Mouse (Mus musculus) MEL (cell line): ENCODE results near the gene Gpx5. TPM values are rescaled to one million over a fixed set of nuclear protein-coding genes. Genes with fewer than 3 reads are reported as not detected.

Source experiments
- DNase-seq: peaks from one replicate; pipeline ENCODE4 v3.0.0; 2011; ENCODE audit warnings: low read depth, low spot score
- H3K27ac ChIP-seq: 2 replicates; pipeline ENCODE4 v1.5.1; 2012; ENCODE audit warnings: low read depth, mild to moderate bottlenecking, control low read depth, low read length, moderate library complexity; ENCODE audit not compliant: control insufficient read depth
- H3K27me3 ChIP-seq, 2 experiments: fragments of 150-350 bp in 1 of 2; sonication (generic) in 1 of 2; 2 replicates each; pipeline ENCODE4 v1.6.1; 2012; ENCODE audit warnings: low read length in 2 of 2, mild to moderate bottlenecking in 2 of 2, improper control_type of control experiment in 1 of 2, moderate library complexity in 1 of 2; ENCODE audit not compliant: insufficient read depth in 2 of 2, control insufficient read depth in 1 of 2
- H3K36me3 ChIP-seq, 2 experiments: 2 replicates each; pipeline ENCODE4 v1.6.1; 2012 to 2014; ENCODE audit warnings: low read length in 2 of 2, improper control_type of control experiment in 1 of 2, inconsistent platforms in 1 of 2, mild to moderate bottlenecking in 1 of 2; ENCODE audit not compliant: insufficient read depth in 2 of 2, control insufficient read depth in 1 of 2
- H3K4me1 ChIP-seq, 2 experiments: fragments of 150-350 bp in 1 of 2; sonication (generic) in 1 of 2; 2 replicates each; pipeline ENCODE4 v1.6.1; 2012; ENCODE audit warnings: low read length in 2 of 2, improper control_type of control experiment in 1 of 2, mild to moderate bottlenecking in 1 of 2; ENCODE audit not compliant: insufficient read depth in 2 of 2, control insufficient read depth in 1 of 2
- H3K4me3 ChIP-seq, 2 experiments: fragments of 150-350 bp in 1 of 2; sonication (generic) in 1 of 2; 2 replicates each; pipeline ENCODE4 v1.5.1; 2012; ENCODE audit warnings: low read depth in 2 of 2, low read length in 2 of 2, mild to moderate bottlenecking in 2 of 2, moderate library complexity in 2 of 2, control low read depth in 1 of 2, improper control_type of control experiment in 1 of 2; ENCODE audit not compliant: control insufficient read depth in 1 of 2, insufficient read depth in 1 of 2
- H3K79me2 ChIP-seq: 2 replicates; pipeline ENCODE4 v1.6.1; 2012; ENCODE audit warnings: mild to moderate bottlenecking, low read length, moderate library complexity; ENCODE audit not compliant: control insufficient read depth, poor library complexity, insufficient read depth
- H3K9ac ChIP-seq: 2 replicates; pipeline ENCODE4 v1.6.1; 2012; ENCODE audit warnings: low read depth, mild to moderate bottlenecking, control low read depth, low read length, moderate library complexity; ENCODE audit not compliant: control insufficient read depth, poor library complexity, severe bottlenecking
- H3K9me3 ChIP-seq: fragments of 150-350 bp; sonication (generic); replicated peaks from 2 replicates; pipeline ENCODE4 v1.6.1; 2012; ENCODE audit warnings: mild to moderate bottlenecking, low read length, improper control_type of control experiment, moderate library complexity; ENCODE audit not compliant: insufficient read depth
- BHLHE40 ChIP-seq: IDR thresholded peaks from 2 replicates; pipeline ENCODE4 v1.6.1; 2012; ENCODE audit warnings: low read depth, mild to moderate bottlenecking, inconsistent platforms, low read length, improper control_type of control experiment, borderline replicate concordance
- CHD1 ChIP-seq: IDR thresholded peaks from 2 replicates; pipeline ENCODE4 v1.6.1; 2012; ENCODE audit warnings: low read depth, mild to moderate bottlenecking, inconsistent platforms, low read length, improper control_type of control experiment
- CHD2 ChIP-seq: IDR thresholded peaks from 2 replicates; pipeline ENCODE4 v1.6.1; 2011; ENCODE audit warnings: low read length, improper control_type of control experiment
- CTCF ChIP-seq, 3 experiments: IDR thresholded peaks in 2 of 3; conservative IDR thresholded peaks in 1 of 3; 2 replicates each; pipeline ENCODE4 v1.5.1; 2011 to 2012; ENCODE audit warnings: low read length in 3 of 3, low read depth in 2 of 3, mild to moderate bottlenecking in 2 of 3, improper control_type of control experiment in 1 of 3, inconsistent platforms in 1 of 3, mixed read lengths in 1 of 3, moderate library complexity in 1 of 3; ENCODE audit not compliant: control insufficient read depth in 1 of 3, insufficient read depth in 1 of 3, poor library complexity in 1 of 3, severe bottlenecking in 1 of 3
- E2F4 ChIP-seq: IDR thresholded peaks from 2 replicates; pipeline ENCODE4 v1.6.1; 2011; ENCODE audit warnings: low read depth, low read length, improper control_type of control experiment, borderline replicate concordance
- ELF1 ChIP-seq: IDR thresholded peaks from 2 replicates; pipeline ENCODE4 v1.6.1; 2014; ENCODE audit warnings: low read depth, mild to moderate bottlenecking, inconsistent platforms, low read length, improper control_type of control experiment, moderate library complexity
- ETS1 ChIP-seq: IDR thresholded peaks from 2 replicates; pipeline ENCODE4 v1.6.1; 2012; ENCODE audit warnings: low read depth, mild to moderate bottlenecking, inconsistent platforms, low read length, improper control_type of control experiment, moderate library complexity
- GABPA ChIP-seq: IDR thresholded peaks from 2 replicates; pipeline ENCODE4 v1.6.1; 2012; ENCODE audit warnings: low read depth, mild to moderate bottlenecking, inconsistent platforms, low read length, improper control_type of control experiment, moderate library complexity
- GATA1 ChIP-seq: IDR thresholded peaks from 2 replicates; pipeline ENCODE4 v1.6.1; 2011; ENCODE audit warnings: low read depth, low read length, improper control_type of control experiment
- HCFC1 ChIP-seq: IDR thresholded peaks from 2 replicates; pipeline ENCODE4 v1.6.1; 2012; ENCODE audit warnings: low read depth, mild to moderate bottlenecking, inconsistent platforms, low read length, improper control_type of control experiment, moderate library complexity
- JUND ChIP-seq: IDR thresholded peaks from 2 replicates; pipeline ENCODE4 v1.6.1; 2011; ENCODE audit warnings: low read depth, mild to moderate bottlenecking, improper control_type of control experiment, low read length
- KAT2A ChIP-seq: conservative IDR thresholded peaks from 2 replicates; pipeline ENCODE4 v1.6.1; 2012; ENCODE audit warnings: low read depth, low read length, improper control_type of control experiment, inconsistent platforms
- MAFK ChIP-seq: IDR thresholded peaks from 2 replicates; pipeline ENCODE4 v1.6.1; 2011; ENCODE audit warnings: low read depth, mild to moderate bottlenecking, low read length, improper control_type of control experiment, borderline replicate concordance
- MAX ChIP-seq: IDR thresholded peaks from 2 replicates; pipeline ENCODE4 v1.6.1; 2011; ENCODE audit warnings: low read length, improper control_type of control experiment
- MAZ ChIP-seq: IDR thresholded peaks from 2 replicates; pipeline ENCODE4 v1.6.1; 2012; ENCODE audit warnings: low read depth, mild to moderate bottlenecking, inconsistent platforms, low read length, improper control_type of control experiment
- MEF2A ChIP-seq: IDR thresholded peaks from 2 replicates; pipeline ENCODE4 v1.6.1; 2014; ENCODE audit warnings: low read depth, mild to moderate bottlenecking, inconsistent platforms, low read length, improper control_type of control experiment; ENCODE audit not compliant: poor library complexity, insufficient replicate concordance, severe bottlenecking; ENCODE audit errors: extremely low read depth
- MXI1 ChIP-seq: IDR thresholded peaks from 2 replicates; pipeline ENCODE4 v1.6.1; 2011; ENCODE audit warnings: mild to moderate bottlenecking, low read depth, low read length, improper control_type of control experiment
- MYB ChIP-seq: IDR thresholded peaks from 2 replicates; pipeline ENCODE4 v1.6.1; 2011; ENCODE audit warnings: mild to moderate bottlenecking, low read depth, low read length, improper control_type of control experiment
- MYC ChIP-seq: IDR thresholded peaks from 2 replicates; pipeline ENCODE4 v1.6.1; 2011; ENCODE audit warnings: low read depth, mild to moderate bottlenecking, low read length, improper control_type of control experiment, moderate library complexity
- NELFE ChIP-seq: IDR thresholded peaks from 2 replicates; pipeline ENCODE4 v1.6.1; 2011; ENCODE audit warnings: low read depth, low read length, improper control_type of control experiment
- NRF1 ChIP-seq: IDR thresholded peaks from 2 replicates; pipeline ENCODE4 v1.6.1; 2014; ENCODE audit warnings: low read depth, mild to moderate bottlenecking, inconsistent platforms, low read length, improper control_type of control experiment, moderate library complexity; ENCODE audit not compliant: poor library complexity, insufficient read depth, severe bottlenecking
- POLR2A ChIP-seq, 2 experiments: IDR thresholded peaks; 2 replicates each; pipeline ENCODE4 v1.6.1; 2011 to 2012; ENCODE audit warnings: low read length in 2 of 2, mild to moderate bottlenecking in 2 of 2, control low read depth in 1 of 2, improper control_type of control experiment in 1 of 2, low read depth in 1 of 2, moderate library complexity in 1 of 2; ENCODE audit not compliant: control insufficient read depth in 1 of 2, insufficient read depth in 1 of 2, poor library complexity in 1 of 2
- POLR2AphosphoS2 ChIP-seq: IDR thresholded peaks from 2 replicates; pipeline ENCODE4 v1.6.1; 2011; ENCODE audit warnings: low read length, improper control_type of control experiment
- POLR2AphosphoS5 ChIP-seq: IDR thresholded peaks from 2 replicates; pipeline ENCODE4 v1.6.1; 2012; ENCODE audit warnings: low read depth, borderline replicate concordance, mild to moderate bottlenecking, inconsistent platforms, low read length, moderate library complexity, mixed read lengths
- RAD21 ChIP-seq: IDR thresholded peaks from 2 replicates; pipeline ENCODE4 v1.6.1; 2011; ENCODE audit warnings: mild to moderate bottlenecking, low read depth, low read length, improper control_type of control experiment
- SIN3A ChIP-seq: IDR thresholded peaks from 2 replicates; pipeline ENCODE4 v1.6.1; 2012; ENCODE audit warnings: low read length, improper control_type of control experiment, inconsistent platforms
- SMC3 ChIP-seq: IDR thresholded peaks from 2 replicates; pipeline ENCODE4 v1.6.1; 2011; ENCODE audit warnings: low read depth, low read length, improper control_type of control experiment
- TAL1 ChIP-seq: IDR thresholded peaks from 2 replicates; pipeline ENCODE4 v1.6.1; 2012; ENCODE audit warnings: mild to moderate bottlenecking, inconsistent platforms, low read length, moderate library complexity, mixed read lengths
- TBP ChIP-seq: IDR thresholded peaks from 2 replicates; pipeline ENCODE4 v1.8.0; 2011; ENCODE audit warnings: low read depth, low read length, improper control_type of control experiment
- TCF12 ChIP-seq: IDR thresholded peaks from 2 replicates; pipeline ENCODE4 v1.6.1; 2014; ENCODE audit warnings: low read depth, mild to moderate bottlenecking, inconsistent platforms, low read length, improper control_type of control experiment, moderate library complexity
- UBTF ChIP-seq: IDR thresholded peaks from 2 replicates; pipeline ENCODE4 v1.6.1; 2012; ENCODE audit warnings: low read depth, mild to moderate bottlenecking, inconsistent platforms, low read length, improper control_type of control experiment, moderate library complexity, borderline replicate concordance; ENCODE audit not compliant: insufficient read depth
- USF2 ChIP-seq, 2 experiments: IDR thresholded peaks; 2 replicates each; pipeline ENCODE4 v1.6.1; 2011 to 2012; ENCODE audit warnings: improper control_type of control experiment in 2 of 2, low read length in 2 of 2, borderline replicate concordance in 1 of 2, inconsistent platforms in 1 of 2, low read depth in 1 of 2, mild to moderate bottlenecking in 1 of 2; ENCODE audit not compliant: insufficient read depth in 1 of 2
- ZC3H11A ChIP-seq: IDR thresholded peaks from 2 replicates; pipeline ENCODE4 v1.6.1; 2012; ENCODE audit warnings: low read depth, mild to moderate bottlenecking, inconsistent platforms, low read length, improper control_type of control experiment
- ZKSCAN1 ChIP-seq: IDR thresholded peaks from 2 replicates; pipeline ENCODE4 v1.6.1; 2012; ENCODE audit warnings: low read depth, mild to moderate bottlenecking, inconsistent platforms, low read length, improper control_type of control experiment, moderate library complexity
- ZMIZ1 ChIP-seq: IDR thresholded peaks from 2 replicates; pipeline ENCODE4 v1.6.1; 2012; ENCODE audit warnings: low read depth, mild to moderate bottlenecking, inconsistent platforms, low read length, improper control_type of control experiment, moderate library complexity
- ZNF384 ChIP-seq: IDR thresholded peaks from 2 replicates; pipeline ENCODE4 v1.6.1; 2012; ENCODE audit warnings: low read depth, mild to moderate bottlenecking, inconsistent platforms, low read length, improper control_type of control experiment
- polyA plus RNA-seq, 2 experiments: library from polyadenylated mRNA; stranded (reverse) in 1 of 2; unstranded in 1 of 2; fragments of >175 nt in 1 of 2; fragments of >200 nt in 1 of 2; gene quantifications; 2 replicates each; pipeline versions ENCODE4 v1.2.1 to v1.2.4; 2012; ENCODE audit warnings: low replicate concordance in 2 of 2, low read depth in 1 of 2; ENCODE audit not compliant: insufficient read length in 2 of 2, insufficient read depth in 1 of 2, missing spikeins in 1 of 2
- total RNA-seq: library from RNA; depleted of rRNA; stranded (reverse); fragments of 300-350 nt; gene quantifications from 2 replicates; pipeline ENCODE4 v1.2.3, GENCODE M21; 2012

Gpx5 gene
- total and polyA plus RNA-seq, 3 experiments, result not detected

DNA sequence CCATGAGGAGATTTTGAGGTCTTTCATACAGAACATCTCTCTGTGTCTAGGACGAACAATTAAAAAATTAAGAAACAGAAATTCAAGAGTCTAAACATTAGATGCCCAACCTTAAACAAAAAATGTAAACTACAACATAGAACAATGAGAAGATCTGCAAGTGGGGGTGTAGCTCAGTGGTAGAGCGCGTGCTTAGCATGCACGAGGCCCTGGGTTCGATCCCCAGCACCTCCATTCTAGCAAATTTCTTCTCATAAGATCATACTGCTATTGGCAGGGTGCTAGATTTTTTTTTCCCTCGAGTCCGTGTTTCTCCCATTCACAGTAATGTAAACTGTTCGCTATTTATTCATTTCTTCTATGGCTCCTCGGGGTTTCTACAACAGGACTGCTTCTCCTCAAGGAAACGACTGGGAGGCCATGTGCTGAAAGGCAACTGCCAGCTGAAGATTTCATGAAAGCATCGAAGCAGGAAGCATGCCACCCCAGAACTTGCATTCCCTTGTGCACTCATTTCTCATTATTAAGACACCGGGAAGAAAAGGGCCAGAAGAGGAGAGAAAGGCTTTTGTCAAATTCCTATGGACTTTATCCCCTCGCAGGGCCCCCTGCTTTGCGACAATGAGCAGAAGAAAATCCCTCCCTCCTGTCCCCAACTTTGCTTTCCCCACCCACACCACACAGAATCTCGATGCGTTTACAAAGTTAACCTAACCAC lies 50.0 kb downstream of the Gpx5 start:
- Histone ChIP-seq H3K9ac (peak overlapping the region; percentile 61), H3K36me3 (peaks cover 0 to 7% of the 10 kb centered on the region in 2 experiments; a peak in 1 of 4 replicates), H3K27me3 (no peaks in the 10 kb centered on the region), H3K79me2 (no peaks in the 10 kb centered on the region), H3K27ac (no peak overlapping the region), H3K4me3 (peak overlapping the region; percentile 82 to 90), H3K9me3 (no peaks in the 10 kb centered on the region), H3K4me1 (peaks cover 0 to 17% of the 10 kb centered on the region in 2 experiments; a peak in 2 of 4 replicates)
- DNase-seq, result peak; percentile 87
- TF ChIP-seq E2F4 (0 out of 2 replicates have a peak, but pooled peaks have one; percentile 45), CHD1 (no peak), UBTF (no peak), TCF12 (no peak), MAFK (peak; percentile 97), POLR2A (IDR thresholded peaks at IDR 0.05; ENCODE audit: control insufficient read depth in 1 of 2, insufficient read depth in 1 of 2, low read depth in 1 of 2, low read length in 2 of 2, poor library complexity in 1 of 2) (no peak), ZKSCAN1 (no peak), HCFC1 (no peak), POLR2AphosphoS5 (no peak), MEF2A (no peak), NRF1 (peak; percentile 21; the same call in 1 of the 2 replicates), NELFE (no peak), JUND (no peak), TAL1 (no peak), BHLHE40 (no peak), USF2 (IDR thresholded peaks at IDR 0.05; ENCODE audit: borderline replicate concordance in 1 of 2, insufficient read depth in 1 of 2, low read depth in 1 of 2, low read length in 2 of 2) (no peak), ZNF384 (0 out of 2 replicates have a peak, but pooled peaks have one; percentile 47), MYC (peak; percentile 72), ETS1 (no peak), MYB (no peak), SMC3 (no peak), MAX (peak; percentile 72), GABPA (no peak), CHD2 (no peak), MAZ (no peak), KAT2A (no peak; the same call in 1 of the 2 replicates), ZC3H11A (no peak), POLR2AphosphoS2 (no peak), SIN3A (0 out of 2 replicates have a peak, but pooled peaks have one; percentile 16), ZMIZ1 (no peak), CTCF (IDR thresholded peaks at IDR 0.05 in 2 of 3, conservative IDR thresholded peaks at IDR 0.05 in 1 of 3; ENCODE audit: control insufficient read depth in 1 of 3, insufficient read depth in 1 of 3, low read depth in 2 of 3, low read length in 3 of 3, poor library complexity in 1 of 3, severe bottlenecking in 1 of 3) (no peak), RAD21 (no peak), TBP (peak; percentile 100), GATA1 (no peak), ELF1 (0 out of 2 replicates have a peak, but pooled peaks have one; percentile 49), MXI1 (peak; percentile 47; the same call in 1 of the 2 replicates)
